13 mouse cellular contexts compared by ENCODE assay signal in the genomic region with DNA sequence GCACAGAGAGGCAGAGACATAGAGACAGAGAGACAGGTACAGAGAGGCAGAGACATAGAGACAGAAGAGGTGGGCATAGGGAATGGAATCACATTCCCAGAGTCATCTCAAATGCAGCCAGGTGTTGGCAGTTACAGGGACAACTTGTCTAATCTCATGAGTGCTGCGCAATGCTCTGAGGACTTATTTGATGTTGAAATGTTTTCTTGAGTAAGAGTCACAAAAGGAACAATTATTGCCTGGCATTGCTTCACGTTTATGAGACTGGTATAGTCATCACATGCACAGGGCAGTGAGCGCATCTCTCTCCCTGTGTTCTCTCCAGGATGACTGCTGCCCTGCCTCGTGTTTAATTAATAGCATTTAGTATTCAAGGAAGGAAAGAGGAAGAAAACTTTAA. TPM values are rescaled to one million over a fixed set of nuclear protein-coding genes. Genes with fewer than 3 reads are reported as not detected.
DNase-seq lines count a peak whose midpoint lies in the region; ATAC-seq and TF ChIP-seq lines count a peak whose summit lies in the region.
"Had no signal": no experiment of that assay in that cellular context is flagged by ENCODE, and none has a peak within 500 bp of the region (broad histone marks: within the 10 kb centered on the region; RNA-seq: fewer than 3 reads in every experiment).

No protein-coding gene starts in this region.

- peaks cover 5% of the 10 kb centered on the region; the same call in 1 of the 2 replicates for H3K4me1 ChIP-seq in forebrain, postnatal 0 days (ENCODE audit: insufficient read depth)
- H3K4me1 ChIP-seq in midbrain, embryonic 11.5 days (ENCODE audit: control insufficient read depth, insufficient read depth, low read length), result peaks cover 17% of the 10 kb centered on the region
- H3K4me1 ChIP-seq in thymus, adult 2 months (replicated peaks; ENCODE audit: control insufficient read depth, insufficient read depth, low read length), result no peaks in the 10 kb centered on the region

- no peak overlapping the region for H3K9ac ChIP-seq in forebrain, postnatal 0 days
- no peak overlapping the region for H3K9ac ChIP-seq in midbrain, embryonic 11.5 days (ENCODE audit: low read length)

- intact Hi-C loops in gastrocnemius, adult 2 months (cut with DNase I), result no loop called here
- intact Hi-C loops in gastrocnemius, postnatal 36 days (cut with DNase I), result no loop called here

- no peak overlapping the region for H3K4me2 ChIP-seq in forebrain, postnatal 0 days (ENCODE audit: low read depth)
- H3K4me2 ChIP-seq in midbrain, embryonic 11.5 days, result no peak overlapping the region

- H3K4me3 ChIP-seq in gastrocnemius, adult 2 months, result no peak overlapping the region
- no peak overlapping the region for H3K4me3 ChIP-seq in forebrain, postnatal 0 days (ENCODE audit: low read depth, low read length)
- no peak overlapping the region for H3K4me3 ChIP-seq in midbrain, embryonic 11.5 days (ENCODE audit: low read depth, low read length)
- no peak overlapping the region for H3K4me3 ChIP-seq in thymus, adult 2 months (ENCODE audit: control insufficient read depth, insufficient read depth, low read length)

- WGBS in forebrain, postnatal 0 days, result 44% methylated on average over 4 of the region's 4 CpGs
- WGBS in midbrain, embryonic 11.5 days, result 74% methylated on average over 4 of the region's 4 CpGs
- 85% methylated on average over 4 of the region's 4 CpGs for WGBS in thymus, adult 2 months

- 0 out of 2 replicates have a peak, but pooled peaks cover 3% of the 10 kb centered on the region for H3K9me3 ChIP-seq in forebrain, postnatal 0 days (ENCODE audit: low read length)
- no peaks in the 10 kb centered on the region; the same call in 1 of the 2 replicates for H3K9me3 ChIP-seq in midbrain, embryonic 11.5 days (ENCODE audit: control insufficient read depth, low read length)

- no peaks in the 10 kb centered on the region for H3K36me3 ChIP-seq in forebrain, postnatal 0 days (ENCODE audit: insufficient read depth)
- H3K36me3 ChIP-seq in midbrain, embryonic 11.5 days (ENCODE audit: control insufficient read depth, insufficient read depth, low read length), result no peaks in the 10 kb centered on the region
- H3K36me3 ChIP-seq in thymus, adult 2 months (ENCODE audit: control insufficient read depth, insufficient read depth, low read length), result no peaks in the 10 kb centered on the region

- TF ChIP-seq POLR2A in thymus, adult 2 months (IDR thresholded peaks at IDR 0.05; ENCODE audit: control insufficient read depth, extremely low read depth, insufficient read depth, low read length, poor library complexity), result no peak

- peak overlapping the region; percentile 24; the same call in 1 of the 2 replicates for H3K27ac ChIP-seq in gastrocnemius, adult 2 months
- peak overlapping the region; percentile 72; the same call in 1 of the 2 replicates for H3K27ac ChIP-seq in forebrain, postnatal 0 days (ENCODE audit: low read depth, low read length)
- H3K27ac ChIP-seq in midbrain, embryonic 11.5 days (ENCODE audit: low read depth, low read length), result peak overlapping the region; percentile 90
- H3K27ac ChIP-seq in thymus, adult 2 months (ENCODE audit: control insufficient read depth, insufficient read depth, low read length), result no peak overlapping the region
- H3K27ac ChIP-seq: kidney, postnatal 0 days had no signal

- no peaks in the 10 kb centered on the region for H3K27me3 ChIP-seq in forebrain, postnatal 0 days (ENCODE audit: insufficient read depth, low read length)
- H3K27me3 ChIP-seq in midbrain, embryonic 11.5 days (ENCODE audit: control insufficient read depth, insufficient read depth, low read length), result no peaks in the 10 kb centered on the region
- H3K27me3 ChIP-seq in thymus, adult 2 months (ENCODE audit: control insufficient read depth, insufficient read depth, low read length), result no peaks in the 10 kb centered on the region

- ATAC-seq in forebrain, postnatal 0 days, result no peak
- no peak for ATAC-seq in midbrain, embryonic 11.5 days (ENCODE audit: low FRiP score)
- no peak for ATAC-seq in CD4-positive, CD25-positive, alpha-beta regulatory T cell, adult 4 months

- no peak for DNase-seq in gastrocnemius, adult 2 months
- no peak for DNase-seq in gastrocnemius, postnatal 36 days
- peak; percentile 17 for DNase-seq in NIH3T3 (ENCODE audit: low read depth)
- DNase-seq in forebrain, postnatal 0 days, result no peak
- peak; percentile 75 for DNase-seq in midbrain, embryonic 11.5 days (ENCODE audit: low spot score, missing footprints)
- no peak for DNase-seq in cerebellum, adult 9-10 months
- DNase-seq in thymus, adult 2 months, result no peak
- DNase-seq: gastrocnemius, postnatal 10 days; thymus, postnatal 25 days had no signal

- no peak for TF ChIP-seq CTCF in gastrocnemius, adult 2 months (IDR thresholded peaks at IDR 0.05)
- TF ChIP-seq CTCF in forebrain, postnatal 0 days (IDR thresholded peaks at IDR 0.05; ENCODE audit: low read depth), result no peak
- no peak for TF ChIP-seq CTCF in thymus, adult 2 months (IDR thresholded peaks at IDR 0.05; ENCODE audit: borderline replicate concordance, control insufficient read depth, extremely low read depth, insufficient read depth, low read length, poor library complexity)

RNA-seq across cellular contexts. Expression of a gene that starts 45.1 kb away (rescaled TPM):
- not detected for total RNA-seq in gastrocnemius, adult 2 months (2021)
- total RNA-seq in gastrocnemius, postnatal 36 days (2021), result not detected
- 1.9 TPM in 1 of 2 replicates, not detected in the other for total RNA-seq in forebrain, postnatal 0 days (2014; rRNA removed)
- polyA plus RNA-seq in forebrain, postnatal 0 days (2015; fragmentation: Nextera tagmentation; extraction: Ambion mirVana), result 0.18 and 0.21 TPM in 2 replicates
- 0.20 and 0.29 TPM in 2 replicates for polyA plus RNA-seq in midbrain, embryonic 11.5 days (2014; fragmentation: Nextera tagmentation; extraction: Ambion mirVana)
- not detected for polyA plus RNA-seq in CD4-positive, CD25-positive, alpha-beta regulatory T cell, adult 4 months (2017; shearing (Covaris generic))
- polyA plus RNA-seq in thymus, adult 2 months (2012; rRNA removed), result not detected in 2 replicates
- polyA plus RNA-seq: heart, postnatal 0 days; liver, embryonic 16.5 days had no signal

Comparison
In these comparisons a context has a peak if more than half of its experiments do, and no peak if none do; other contexts are left out.
1. DNase-seq: peak in NIH3T3 (single experiment) and midbrain, embryonic 11.5 days (single experiment); none in gastrocnemius, adult 2 months (single experiment), gastrocnemius, postnatal 36 days (0 of 2), forebrain, postnatal 0 days (single experiment), cerebellum, adult 9-10 months (single experiment) and thymus, adult 2 months (single experiment).